Mouse (Mus musculus): ENCODE results near the gene Apbb1ip. TPM values are rescaled to one million over a fixed set of nuclear protein-coding genes. Genes with fewer than 3 reads are reported as not detected.
A peak's percentile ranks its signal among the peaks of the same experiment; 100 is the strongest.

The Apbb1ip gene
- polyA plus RNA-seq, 1 experiment, result 0.74 TPM

GRCm38 (mm10) chr2:22753461-22754075 lies 20.3 kb upstream of the Apbb1ip start:
- no peak for DNase-seq (ENCODE audit: low read depth)
- no peak for TF ChIP-seq CTCF (IDR thresholded peaks at IDR 0.05; ENCODE audit: borderline replicate concordance, extremely low read depth, insufficient read depth, insufficient read length)
- TF ChIP-seq POLR2A (IDR thresholded peaks at IDR 0.05; ENCODE audit: borderline replicate concordance, extremely low read depth, insufficient read depth, insufficient read length, poor library complexity, severe bottlenecking), result no peak

- DNase-seq (ENCODE audit: low read depth), result no peak
- no peak for TF ChIP-seq POLR2A (IDR thresholded peaks at IDR 0.05; ENCODE audit: borderline replicate concordance, extremely low read depth, insufficient read depth, insufficient read length, poor library complexity, severe bottlenecking)
- no peak for TF ChIP-seq CTCF (IDR thresholded peaks at IDR 0.05; ENCODE audit: borderline replicate concordance, extremely low read depth, insufficient read depth, insufficient read length)
These were observed 19.6 kb upstream of the Apbb1ip start for GRCm38 (mm10) chr2:22754222-22754824.

GRCm38 (mm10) chr2:22755561-22755960 lies 18.3 kb upstream of the Apbb1ip start:
- no peak for DNase-seq (ENCODE audit: low read depth)
- TF ChIP-seq CTCF (IDR thresholded peaks at IDR 0.05; ENCODE audit: borderline replicate concordance, extremely low read depth, insufficient read depth, insufficient read length) (no peak), POLR2A (IDR thresholded peaks at IDR 0.05; ENCODE audit: borderline replicate concordance, extremely low read depth, insufficient read depth, insufficient read length, poor library complexity, severe bottlenecking) (no peak)

DNA sequence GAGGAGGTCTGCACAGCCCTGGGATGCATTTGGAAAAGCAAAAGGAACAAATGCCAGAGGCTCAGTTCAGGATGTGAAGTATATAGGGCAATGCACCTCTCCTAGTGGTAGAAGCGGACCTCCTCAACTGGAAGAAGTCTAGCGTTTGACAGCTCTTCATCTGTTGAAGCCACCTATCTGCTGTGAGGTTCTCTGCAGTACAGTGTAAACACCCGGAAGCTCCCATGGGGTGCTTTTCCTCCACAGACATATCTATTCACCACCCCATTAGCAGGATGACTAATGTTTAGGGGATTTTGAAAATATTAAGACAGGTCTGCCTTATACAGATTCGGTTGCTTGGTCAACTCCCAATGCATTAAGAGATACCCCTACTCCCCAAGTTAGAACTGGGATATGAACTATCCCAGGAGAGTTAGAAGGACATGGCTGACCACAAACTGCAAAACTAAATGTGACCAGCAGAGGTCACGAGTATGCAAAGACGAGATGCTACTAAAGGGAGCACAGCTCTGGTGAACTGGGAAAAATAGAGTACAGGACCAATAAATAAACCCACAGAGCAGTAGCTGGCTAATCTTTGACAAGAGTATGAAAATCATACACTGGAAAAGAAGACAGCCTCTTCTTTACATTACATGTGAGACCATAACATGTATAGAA lies 15.5 kb upstream of the Apbb1ip start:
- DNase-seq (ENCODE audit: low read depth), result peak; percentile 68
- TF ChIP-seq POLR2A (IDR thresholded peaks at IDR 0.05; ENCODE audit: borderline replicate concordance, extremely low read depth, insufficient read depth, insufficient read length, poor library complexity, severe bottlenecking) (no peak), CTCF (IDR thresholded peaks at IDR 0.05; ENCODE audit: borderline replicate concordance, extremely low read depth, insufficient read depth, insufficient read length) (peak; percentile 64; the same call in 1 of the 2 replicates)

DNA sequence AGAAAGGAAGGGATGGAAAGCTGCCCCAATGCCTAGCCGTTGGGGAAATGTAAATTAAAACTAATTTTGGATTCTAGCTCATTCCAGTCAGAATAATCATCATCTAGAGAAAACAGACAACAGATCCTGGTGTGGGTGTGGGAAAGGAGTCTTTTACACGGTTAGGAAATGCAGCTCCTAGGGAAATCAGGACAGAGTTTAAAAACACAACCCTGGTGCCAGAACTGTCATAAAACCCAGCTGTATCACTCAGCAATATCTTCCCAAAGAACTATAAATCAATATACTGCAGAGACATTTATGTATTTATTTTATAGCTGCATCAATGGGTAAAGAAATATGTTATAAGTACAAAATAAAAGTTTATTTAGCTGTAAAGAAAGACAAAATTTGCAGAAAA lies 13.4 kb upstream of the Apbb1ip start:
- DNase-seq (ENCODE audit: low read depth), result no peak
- TF ChIP-seq CTCF (IDR thresholded peaks at IDR 0.05; ENCODE audit: borderline replicate concordance, extremely low read depth, insufficient read depth, insufficient read length) (no peak), POLR2A (IDR thresholded peaks at IDR 0.05; ENCODE audit: borderline replicate concordance, extremely low read depth, insufficient read depth, insufficient read length, poor library complexity, severe bottlenecking) (no peak)

- TF ChIP-seq CTCF (IDR thresholded peaks at IDR 0.05; ENCODE audit: borderline replicate concordance, extremely low read depth, insufficient read depth, insufficient read length), result no peak
- no peak for TF ChIP-seq POLR2A (IDR thresholded peaks at IDR 0.05; ENCODE audit: borderline replicate concordance, extremely low read depth, insufficient read depth, insufficient read length, poor library complexity, severe bottlenecking)
- no peak for DNase-seq (ENCODE audit: low read depth)
These were observed 12.8 kb upstream of the Apbb1ip start for GRCm38 (mm10) chr2:22761103-22761521.

GRCm38 (mm10) chr2:22764774-22765387 lies 9.0 kb upstream of the Apbb1ip start:
- TF ChIP-seq CTCF (IDR thresholded peaks at IDR 0.05; ENCODE audit: borderline replicate concordance, extremely low read depth, insufficient read depth, insufficient read length) (no peak), POLR2A (IDR thresholded peaks at IDR 0.05; ENCODE audit: borderline replicate concordance, extremely low read depth, insufficient read depth, insufficient read length, poor library complexity, severe bottlenecking) (no peak)
- DNase-seq (ENCODE audit: low read depth), result peak; percentile 19

DNA sequence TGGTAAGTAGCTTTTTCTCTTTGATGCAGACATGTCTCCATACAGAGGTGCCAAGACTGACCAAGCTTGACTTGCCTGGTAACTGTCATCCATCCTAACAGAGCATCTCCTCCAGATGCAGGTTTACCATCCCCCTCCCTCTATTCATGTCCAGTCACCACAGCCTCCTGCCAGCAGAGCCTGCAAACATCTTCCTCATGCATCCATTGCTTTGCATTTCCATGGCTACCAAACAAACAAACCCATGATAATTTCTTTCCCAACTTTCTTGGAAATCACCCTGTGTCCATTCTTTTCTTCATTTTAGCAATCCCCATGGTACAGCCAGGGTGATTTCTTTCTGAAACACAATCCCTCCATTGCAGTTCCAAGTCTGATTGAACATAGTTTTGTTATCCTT lies 2.6 kb upstream of the Apbb1ip start:
- TF ChIP-seq CTCF (IDR thresholded peaks at IDR 0.05; ENCODE audit: borderline replicate concordance, extremely low read depth, insufficient read depth, insufficient read length), result no peak
- no peak for TF ChIP-seq POLR2A (IDR thresholded peaks at IDR 0.05; ENCODE audit: borderline replicate concordance, extremely low read depth, insufficient read depth, insufficient read length, poor library complexity, severe bottlenecking)
- DNase-seq (ENCODE audit: low read depth), result no peak

GRCm38 (mm10) chr2:22774181-22774751 lies 372 bp downstream of the Apbb1ip start:
- TF ChIP-seq CTCF (IDR thresholded peaks at IDR 0.05; ENCODE audit: borderline replicate concordance, extremely low read depth, insufficient read depth, insufficient read length) (no peak), POLR2A (IDR thresholded peaks at IDR 0.05; ENCODE audit: borderline replicate concordance, extremely low read depth, insufficient read depth, insufficient read length, poor library complexity, severe bottlenecking) (no peak)
- peak; percentile 61 for DNase-seq (ENCODE audit: low read depth)

GRCm38 (mm10) chr2:22775213-22775612 lies 1.3 kb downstream of the Apbb1ip start:
- no peak for DNase-seq (ENCODE audit: low read depth)
- no peak for TF ChIP-seq POLR2A (IDR thresholded peaks at IDR 0.05; ENCODE audit: borderline replicate concordance, extremely low read depth, insufficient read depth, insufficient read length, poor library complexity, severe bottlenecking)
- no peak for TF ChIP-seq CTCF (IDR thresholded peaks at IDR 0.05; ENCODE audit: borderline replicate concordance, extremely low read depth, insufficient read depth, insufficient read length)

DNA sequence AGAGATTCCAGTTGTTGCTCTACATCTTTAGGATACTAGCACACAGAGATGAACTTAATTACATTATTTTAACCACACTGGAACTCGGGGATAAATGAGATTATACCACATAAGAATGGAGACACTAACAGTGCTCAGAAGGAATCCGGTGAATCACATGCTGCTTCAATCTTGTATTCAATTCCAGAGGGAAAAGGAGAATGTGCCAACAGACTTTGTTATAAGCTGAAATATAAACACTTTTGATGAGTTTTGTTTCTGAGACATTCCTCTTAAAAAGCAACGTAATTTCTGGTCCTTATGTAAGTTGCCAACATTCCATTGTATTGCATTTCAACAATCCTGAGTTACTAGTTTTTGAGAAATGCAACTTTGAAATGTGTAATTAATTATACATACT lies 1.8 kb downstream of the Apbb1ip start:
- no peak for DNase-seq (ENCODE audit: low read depth)
- no peak for TF ChIP-seq POLR2A (IDR thresholded peaks at IDR 0.05; ENCODE audit: borderline replicate concordance, extremely low read depth, insufficient read depth, insufficient read length, poor library complexity, severe bottlenecking)
- no peak for TF ChIP-seq CTCF (IDR thresholded peaks at IDR 0.05; ENCODE audit: borderline replicate concordance, extremely low read depth, insufficient read depth, insufficient read length)

All from brain, embryonic 14.5 days (tissue).